In genomic region chr4:130570941-130571720, GRCm38 (mm10) we compare ENCODE assay signal across 14 mouse cellular contexts. TPM values are rescaled to one million over a fixed set of nuclear protein-coding genes. Genes with fewer than 3 reads are reported as not detected.
DNase-seq lines count a peak whose midpoint lies in the region; ATAC-seq and TF ChIP-seq lines count a peak whose summit lies in the region.
"Had no signal": no experiment of that assay in that cellular context is flagged by ENCODE, and none has a peak within 500 bp of the region (broad histone marks: within the 10 kb centered on the region; RNA-seq: fewer than 3 reads in every experiment).

No protein-coding gene starts in this region.

- no peaks in the 10 kb centered on the region for H3K9me3 ChIP-seq in hindbrain, embryonic 13.5 days
- H3K9me3 ChIP-seq in neural tube, embryonic 14.5 days (ENCODE audit: control insufficient read depth, low read length), result no peaks in the 10 kb centered on the region
- H3K9me3 ChIP-seq: limb, embryonic 10.5 days had no signal

- H3K9ac ChIP-seq in hindbrain, embryonic 13.5 days, result peak overlapping the region; percentile 58
- H3K9ac ChIP-seq in neural tube, embryonic 14.5 days (replicated peaks; ENCODE audit: low read depth, low read length), result no peak overlapping the region
- H3K9ac ChIP-seq: liver, postnatal 0 days had no signal

- 0 out of 2 replicates have a peak, but pooled peaks cover 11% of the 10 kb centered on the region for H3K27me3 ChIP-seq in hindbrain, embryonic 13.5 days
- no peaks in the 10 kb centered on the region for H3K27me3 ChIP-seq in neural tube, embryonic 14.5 days (ENCODE audit: control insufficient read depth, insufficient read depth, low read length)

- peak overlapping the region; percentile 70 for H3K4me2 ChIP-seq in hindbrain, embryonic 13.5 days
- H3K4me2 ChIP-seq in neural tube, embryonic 14.5 days (ENCODE audit: low read depth, low read length), result peak overlapping the region; percentile 76

- WGBS in hindbrain, embryonic 13.5 days, result 28% methylated on average over 10 of the region's 10 CpGs
- 22% methylated on average over 10 of the region's 10 CpGs for WGBS in neural tube, embryonic 14.5 days

- ATAC-seq in hindbrain, embryonic 13.5 days (ENCODE audit: low FRiP score), result peak; percentile 19; the same call in 1 of the 2 replicates
- peak; percentile 9; the same call in 1 of the 2 replicates for ATAC-seq in neural tube, embryonic 14.5 days (ENCODE audit: low read depth)
- ATAC-seq: liver, postnatal 0 days had no signal

- DNase-seq in layer of hippocampus, adult 2 months (ENCODE audit: low spot score in 2 of 2), result no peak
- DNase-seq in layer of hippocampus, adult 8-10 months (ENCODE audit: low spot score in 2 of 2), result no peak
- DNase-seq in kidney, postnatal 10 days, result peak; percentile 24
- DNase-seq in adrenal gland, postnatal 10 days, result no peak
- DNase-seq in right cerebral cortex, postnatal 14 days, result no peak
- DNase-seq in thymus, postnatal 14 days, result no peak
- DNase-seq: adrenal gland, adult 8-10 months; cerebellum, adult 9-10 months; heart, adult 11 months; liver, postnatal 0 days had no signal

- no peak for TF ChIP-seq CTCF in layer of hippocampus, adult 2 months (conservative IDR thresholded peaks at IDR 0.05)

- H3K4me1 ChIP-seq in hindbrain, embryonic 13.5 days (replicated peaks), result peaks cover 60% of the 10 kb centered on the region
- peaks cover 39% of the 10 kb centered on the region for H3K4me1 ChIP-seq in neural tube, embryonic 14.5 days (ENCODE audit: control insufficient read depth, insufficient read depth, low read length)

- peak overlapping the region; percentile 86 for H3K27ac ChIP-seq in layer of hippocampus, adult 2 months
- H3K27ac ChIP-seq in hindbrain, embryonic 13.5 days, result peak overlapping the region; percentile 80
- H3K27ac ChIP-seq in neural tube, embryonic 14.5 days (ENCODE audit: low read depth, low read length), result peak overlapping the region; percentile 4
- H3K27ac ChIP-seq: limb, embryonic 10.5 days had no signal

- no peaks in the 10 kb centered on the region for H3K36me3 ChIP-seq in hindbrain, embryonic 13.5 days
- no peaks in the 10 kb centered on the region for H3K36me3 ChIP-seq in neural tube, embryonic 14.5 days (ENCODE audit: control insufficient read depth, insufficient read depth, low read length)

- H3K4me3 ChIP-seq in layer of hippocampus, adult 2 months, result peak overlapping the region; percentile 33
- H3K4me3 ChIP-seq in hindbrain, embryonic 13.5 days, result peak overlapping the region; percentile 90
- peak overlapping the region; percentile 0; the same call in 1 of the 2 replicates for H3K4me3 ChIP-seq in neural tube, embryonic 14.5 days (ENCODE audit: low read depth, low read length)
- H3K4me3 ChIP-seq: limb, embryonic 10.5 days had no signal

RNA-seq across cellular contexts. Expression of gene Nkain1, which starts 2.8 kb away (rescaled TPM):
- 10 to 100 TPM; 34.5 to 35.5 TPM for total RNA-seq in layer of hippocampus, adult 2 months (2021)
- total RNA-seq in layer of hippocampus, adult 8-10 months (2022), result 10 to 100 TPM; 27.0 to 39.6 (median 34.6) TPM
- 9.5 and 10.2 TPM in 2 replicates for polyA plus RNA-seq in hindbrain, embryonic 13.5 days (2015; fragmentation: Nextera tagmentation; extraction: Ambion mirVana)
- 17.4 and 19.9 TPM in 2 replicates for polyA plus RNA-seq in neural tube, embryonic 14.5 days (2014; fragmentation: Nextera tagmentation; extraction: Ambion mirVana)
- total RNA-seq in adrenal gland, postnatal 10 days (2021), result 1 to 10 TPM; 5.8 to 6.0 TPM
- total RNA-seq: monocyte, adult 5-6 weeks had no signal
- polyA plus RNA-seq: liver, postnatal 0 days had no signal

Comparison
In these comparisons a context has a peak if more than half of its experiments do, and no peak if none do; other contexts are left out.
1. H3K27ac ChIP-seq: peak in every context shown above with its lines; median percentile 86 in layer of hippocampus, adult 2 months; 80 in hindbrain, embryonic 13.5 days; 4 in neural tube, embryonic 14.5 days.
2. H3K4me3 ChIP-seq: peak in every context shown above with its lines; median percentile 90 in hindbrain, embryonic 13.5 days; 33 in layer of hippocampus, adult 2 months; 0 in neural tube, embryonic 14.5 days.